Comparison of ENCODE assay signal across 10 mouse cellular contexts in the genomic region with DNA sequence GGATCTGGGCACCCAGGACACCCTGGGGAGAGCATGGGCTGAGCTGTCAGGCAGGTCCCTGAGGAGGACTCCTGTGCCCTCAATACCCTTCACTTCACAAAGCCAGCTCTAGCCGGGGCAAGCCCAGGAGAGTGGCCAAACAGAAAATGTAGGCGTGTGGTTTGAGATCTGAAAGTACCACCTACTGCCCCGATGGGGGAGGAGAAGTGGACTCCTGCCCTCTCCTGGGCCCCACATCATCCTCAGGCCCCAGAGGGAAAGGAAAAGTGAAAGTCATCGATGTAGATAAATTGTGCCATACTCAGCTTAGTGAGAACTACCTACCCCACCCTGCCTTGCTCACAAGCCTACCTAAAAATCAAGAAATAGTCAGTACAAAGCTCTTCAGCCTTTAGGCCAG.
DNase-seq lines count a peak whose midpoint lies in the region; ATAC-seq and TF ChIP-seq lines count a peak whose summit lies in the region.
"Had no signal": no experiment of that assay in that cellular context is flagged by ENCODE, and none has a peak within 500 bp of the region (broad histone marks: within the 10 kb centered on the region; RNA-seq: fewer than 3 reads in every experiment).

No protein-coding gene starts in this region.

- peak; percentile 71 to 82 for DNase-seq in lung, adult 18-20 months
- DNase-seq in lung, postnatal 14 days, result no peak
- DNase-seq in kidney, adult 8-10 months, result peak; percentile 66 to 77
- peak; percentile 80 for DNase-seq in lung, postnatal 25 days (ENCODE audit: low spot score)
- peak; percentile 80 for DNase-seq in stomach, postnatal 0 days (ENCODE audit: low spot score)
- DNase-seq in layer of hippocampus, postnatal 14 days (ENCODE audit: low spot score in 2 of 2), result no peak
- DNase-seq in cerebellum, postnatal 25 days, result no peak
- no peak for DNase-seq in embryo, embryonic 9.5 days (ENCODE audit: extremely low spot score)
- DNase-seq: embryo, embryonic 11 days had no signal

- TF ChIP-seq CTCF in stomach, postnatal 0 days (IDR thresholded peaks at IDR 0.05; ENCODE audit: low read depth), result peak; percentile 30; the same call in 1 of the 2 replicates

- ATAC-seq in stomach, postnatal 0 days (ENCODE audit: low FRiP score, low TSS enrichment), result peak; percentile 78

- 34% methylated on average over 4 of the region's 4 CpGs for WGBS in stomach, postnatal 0 days

- no peak overlapping the region for H3K9ac ChIP-seq in stomach, postnatal 0 days (ENCODE audit: low read length)
- H3K9ac ChIP-seq: hindbrain, embryonic 14.5 days had no signal

- H3K4me3 ChIP-seq in stomach, postnatal 0 days (ENCODE audit: low read depth, low read length), result no peak overlapping the region

- TF ChIP-seq EP300 in stomach, postnatal 0 days (optimal IDR thresholded peaks at IDR 0.05), result no peak

- H3K4me1 ChIP-seq in stomach, postnatal 0 days (replicated peaks; ENCODE audit: control insufficient read depth, insufficient read depth), result peaks cover 4% of the 10 kb centered on the region

- H3K4me2 ChIP-seq in stomach, postnatal 0 days (replicated peaks; ENCODE audit: low read depth), result no peak overlapping the region
- H3K4me2 ChIP-seq: hindbrain, embryonic 14.5 days had no signal

- H3K27ac ChIP-seq in stomach, postnatal 0 days (replicated peaks), result peak overlapping the region; percentile 67
- H3K27ac ChIP-seq: hindbrain, embryonic 14.5 days had no signal

- no peaks in the 10 kb centered on the region for H3K9me3 ChIP-seq in stomach, postnatal 0 days (ENCODE audit: control insufficient read depth, low read length)

- no peaks in the 10 kb centered on the region for H3K36me3 ChIP-seq in stomach, postnatal 0 days (ENCODE audit: control insufficient read depth, insufficient read depth, low read length)

- H3K27me3 ChIP-seq in stomach, postnatal 0 days (ENCODE audit: control insufficient read depth, insufficient read depth, low read length), result no peaks in the 10 kb centered on the region

Comparison
In these comparisons a context has a peak if more than half of its experiments do, and no peak if none do; other contexts are left out.
1. DNase-seq: peak in lung, adult 18-20 months (2 of 2), kidney, adult 8-10 months (2 of 2), lung, postnatal 25 days (single experiment) and stomach, postnatal 0 days (single experiment); none in lung, postnatal 14 days (single experiment), layer of hippocampus, postnatal 14 days (0 of 2), cerebellum, postnatal 25 days (0 of 2) and embryo, embryonic 9.5 days (single experiment).